Mouse (Mus musculus): ENCODE measurements around the gene Acsm2.

- TF ChIP-seq POLR2A (IDR thresholded peaks at IDR 0.05; ENCODE audit: insufficient read depth, low read depth, low read length) (no peak), CTCF (IDR thresholded peaks at IDR 0.05; ENCODE audit: insufficient read depth, low read depth, low read length) (no peak)
These were observed 66.0 kb downstream of the Acsm2 start for GRCm38 (mm10) chr7:119620157-119620556.

All from olfactory bulb, adult 2 months (tissue).